Mouse (Mus musculus) adrenal gland, adult 18-20 months (tissue): ENCODE measurements around the gene Ercc1. TPM values are rescaled to one million over a fixed set of nuclear protein-coding genes. Genes with fewer than 3 reads are reported as not detected.
A peak's percentile ranks its signal among the peaks of the same experiment; 100 is the strongest.

Experiments
- DNase-seq, 2 experiments: peaks; one replicate each; pipeline ENCODE4 v3.0.0; 2021 to 2022; ENCODE audit warnings: low spot score in 2 of 2
- total RNA-seq, 2 experiments: library from RNA; stranded (reverse); gene quantifications; 1 replicate in 1 of 2; 2 replicates in 1 of 2; pipeline ENCODE4 v1.2.3; 2021

Ercc1 gene
- total RNA-seq, 2 experiments from 2014 or later = 31.2 to 41.0 TPM

GRCm38 (mm10) chr7:19360944-19361343 lies 16.4 kb downstream of the Ercc1 start:
- DNase-seq = peak; percentile 81 to 83

- DNase-seq = peak; percentile 77 to 86
These were observed 17.1 kb downstream of the Ercc1 start for GRCm38 (mm10) chr7:19361720-19362119.

GRCm38 (mm10) chr7:19362276-19362675 lies 17.7 kb downstream of the Ercc1 start:
- DNase-seq = no peak

- peak; percentile 83 for DNase-seq
These were observed 19.3 kb downstream of the Ercc1 start for GRCm38 (mm10) chr7:19363881-19364280.

- DNase-seq = no peak
These were observed 20.8 kb downstream of the Ercc1 start for GRCm38 (mm10) chr7:19365376-19365775.

GRCm38 (mm10) chr7:19368380-19368779 lies 23.8 kb downstream of the Ercc1 start:
- DNase-seq = peak in 1 of 2 experiments; percentile 53

GRCm38 (mm10) chr7:19369823-19370425 lies 25.3 kb downstream of the Ercc1 start:
- peak; percentile 62 to 72 for DNase-seq

- no peak for DNase-seq
These were observed 28.8 kb downstream of the Ercc1 start for GRCm38 (mm10) chr7:19373367-19373766.

- no peak for DNase-seq
These were observed 30.8 kb downstream of the Ercc1 start for GRCm38 (mm10) chr7:19375368-19375767.

- no peak for DNase-seq
These were observed 31.4 kb downstream of the Ercc1 start for GRCm38 (mm10) chr7:19376019-19376418.

GRCm38 (mm10) chr7:19378049-19378448 lies 33.5 kb downstream of the Ercc1 start:
- no peak for DNase-seq

- DNase-seq = peak; percentile 96 to 98
These were observed 37.0 kb downstream of the Ercc1 start, which contains the start of gene Ercc2 for GRCm38 (mm10) chr7:19381377-19382165. Ercc2 (plus strand) TSS chr7:19382010.

GRCm38 (mm10) chr7:19382166-19382541 lies 37.6 kb downstream of the Ercc1 start:
- no peak for DNase-seq

- no peak for DNase-seq
These were observed 39.1 kb downstream of the Ercc1 start for GRCm38 (mm10) chr7:19383708-19384107.

GRCm38 (mm10) chr7:19388699-19389413 lies 44.3 kb downstream of the Ercc1 start:
- DNase-seq = peak in 1 of 2 experiments; percentile 15

GRCm38 (mm10) chr7:19394484-19394883 lies 49.9 kb downstream of the Ercc1 start:
- DNase-seq = peak in 1 of 2 experiments; percentile 18

GRCm38 (mm10) chr7:19399496-19400280 lies 55.1 kb downstream of the Ercc1 start:
- DNase-seq = peak; percentile 64 to 67

GRCm38 (mm10) chr7:19400946-19401345 lies 56.4 kb downstream of the Ercc1 start:
- no peak for DNase-seq

GRCm38 (mm10) chr7:19402535-19403112 lies 58.0 kb downstream of the Ercc1 start:
- no peak for DNase-seq

- peak; percentile 49 to 51 for DNase-seq
These were observed 59.2 kb downstream of the Ercc1 start, which contains the start of gene Klc3 for GRCm38 (mm10) chr7:19403731-19404296. Klc3 (minus strand) TSS chr7:19404104.
